Mouse (Mus musculus) left cerebral cortex, postnatal 10 days (tissue): ENCODE results near the gene Dnajc7. TPM values are rescaled to one million over a fixed set of nuclear protein-coding genes. Genes with fewer than 3 reads are reported as not detected.
"Not testable (repeated sequence)": the region's sequence is repeated elsewhere in the genome, so short reads cannot be mapped to it uniquely, and the experiment has no call there.

Source experiments
- DNase-seq, 2 experiments: peaks; one replicate each; pipeline ENCODE4 v3.0.0; 2021 to 2022; ENCODE audit warnings: low spot score in 2 of 2, mixed read lengths in 1 of 2; ENCODE audit errors: extremely low spot score in 1 of 2
- intact Hi-C: fragments of 180-260 bp; cut with DNase I; formaldehyde crosslinking; loops from one replicate; pipeline ENCODE4 v1.15.1; 2025
- total RNA-seq, 2 experiments: library from RNA; stranded (reverse); gene quantifications; 2 replicates each; pipeline ENCODE4 v1.2.3; 2021

The Dnajc7 gene
- total RNA-seq, 2 experiments from 2014 or later = 234 to 253 TPM

DNA sequence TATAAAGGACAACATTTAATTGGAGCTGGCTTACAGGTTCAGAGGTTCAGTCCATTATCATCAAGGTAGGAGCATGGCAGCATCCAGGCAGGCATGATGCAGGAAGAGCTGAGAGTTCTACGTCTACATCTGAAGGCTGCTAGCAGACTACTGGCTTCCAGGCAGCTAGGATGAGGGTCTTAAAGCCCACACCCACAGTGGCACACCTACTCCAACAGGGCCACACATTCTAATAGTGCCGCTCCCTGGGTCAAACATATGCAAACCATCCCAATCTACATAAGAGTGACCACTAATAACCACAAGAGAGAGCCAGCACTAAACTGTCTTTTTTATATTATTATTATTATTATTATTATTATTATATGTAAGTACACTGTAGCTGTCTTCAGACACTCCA is 85.6 kb downstream of the Dnajc7 start:
- DNase-seq, intact Hi-C loops: not testable (repeated sequence)

GRCm38 (mm10) chr11:100533871-100534270 is 86.1 kb downstream of the Dnajc7 start:
- intact Hi-C loops = no loop called here
- DNase-seq = no peak

Other genes starting within 250 kb of the Dnajc7 start
- 10 to 100 TPM; 46.3 to 49.9 TPM for gene Jup, start 222.4 kb downstream of the Dnajc7 start, total RNA-seq
- 1 to 10 TPM; 6.7 to 7.1 TPM for gene P3h4, start 205.3 kb downstream of the Dnajc7 start, total RNA-seq
- gene Fkbp10, start 204.5 kb downstream of the Dnajc7 start, total RNA-seq = 10 to 100 TPM; 12.2 to 13.1 TPM
- gene Nt5c3b, start 178.4 kb downstream of the Dnajc7 start, total RNA-seq = 10 to 100 TPM; 71.4 to 77.1 TPM
- gene Klhl10, start 178.3 kb downstream of the Dnajc7 start, total RNA-seq = 1 to 10 TPM; 1.6 to 1.9 TPM
- 10 to 100 TPM; 64.3 to 67.2 TPM for gene Klhl11, start 147.4 kb downstream of the Dnajc7 start, total RNA-seq
- 100 to 1,000 TPM; 138 to 151 TPM for gene Acly, start 92.2 kb downstream of the Dnajc7 start, total RNA-seq
- under 1 TPM; 0.53 to 0.77 TPM for gene Ttc25, start 74.6 kb downstream of the Dnajc7 start, total RNA-seq
- gene Cnp, start 45.3 kb downstream of the Dnajc7 start, total RNA-seq = 100 to 1,000 TPM in 1 of 2 experiments, 10 to 100 TPM in 1; 73.3 to 104 TPM
- gene Nkiras2, start 924 bp downstream of the Dnajc7 start, total RNA-seq = 10 to 100 TPM; 28.1 to 29.6 TPM
- gene Zfp385c, start 72.3 kb upstream of the Dnajc7 start, total RNA-seq = under 1 TPM; 0.21 to 0.75 TPM
- 1 to 10 TPM; 1.8 to 1.9 TPM for gene Dhx58, start 84.1 kb upstream of the Dnajc7 start, total RNA-seq
- gene Kat2a, start 92.3 kb upstream of the Dnajc7 start, total RNA-seq = 10 to 100 TPM; 68.3 to 68.6 TPM
- gene Hspb9, start 93.7 kb upstream of the Dnajc7 start, total RNA-seq = not detected
- gene Rab5c, start 118.0 kb upstream of the Dnajc7 start, total RNA-seq = 100 to 1,000 TPM; 162 to 167 TPM
- 1 to 10 TPM; 7.8 to 9.5 TPM for gene Kcnh4, start 139.8 kb upstream of the Dnajc7 start, total RNA-seq
- gene Hcrt, start 142.8 kb upstream of the Dnajc7 start, total RNA-seq = under 1 TPM in 1 of 2 experiments, not detected in 1; 0.86 TPM
- 1 to 10 TPM; 5.9 to 7.6 TPM for gene Ghdc, start 150.8 kb upstream of the Dnajc7 start, total RNA-seq
- gene Stat5b, start 230.6 kb upstream of the Dnajc7 start, total RNA-seq = 10 to 100 TPM; 12.4 to 13.4 TPM
- 1 to 10 TPM; 2.0 to 3.4 TPM for gene Stat5a, start 239.2 kb upstream of the Dnajc7 start, total RNA-seq